Mouse (Mus musculus): ENCODE data around the gene Kazn.

Gene Kazn

GRCm38 (mm10) chr4:142239240-142240126 is at the start of gene Kazn:
Gene Kazn, minus strand, starts transcription at chr4:142239401.
- in situ Hi-C loops (cut with MboI, MseI), result loop anchor here (5.0 kb wide), 1 partner anchor 82 kb away; no protein-coding TSS in a partner anchor

- in situ Hi-C loops (cut with MboI, MseI), result no loop called here
Measured at GRCm38 (mm10) chr4:142285471-142285870, 46.3 kb upstream of the Kazn start.

- in situ Hi-C loops (cut with MboI, MseI), result no loop called here
Measured at GRCm38 (mm10) chr4:142283867-142284266, 44.7 kb upstream of the Kazn start.

GRCm38 (mm10) chr4:142278197-142278575 is 39.0 kb upstream of the Kazn start:
- in situ Hi-C loops (cut with MboI, MseI), result no loop called here

- in situ Hi-C loops (cut with MboI, MseI), result no loop called here
Measured at GRCm38 (mm10) chr4:142277481-142278196, 38.4 kb upstream of the Kazn start.

- in situ Hi-C loops (cut with MboI, MseI), result no loop called here
Measured at GRCm38 (mm10) chr4:142275242-142275641, 36.0 kb upstream of the Kazn start.

- in situ Hi-C loops (cut with MboI, MseI), result no loop called here
Measured at GRCm38 (mm10) chr4:142274441-142275234, 35.4 kb upstream of the Kazn start.

GRCm38 (mm10) chr4:142271506-142271905 is 32.3 kb upstream of the Kazn start:
- in situ Hi-C loops (cut with MboI, MseI), result no loop called here

GRCm38 (mm10) chr4:142267832-142268231 is 28.6 kb upstream of the Kazn start:
- in situ Hi-C loops (cut with MboI, MseI), result no loop called here

GRCm38 (mm10) chr4:142267348-142267819 is 28.2 kb upstream of the Kazn start:
- in situ Hi-C loops (cut with MboI, MseI), result no loop called here

- in situ Hi-C loops (cut with MboI, MseI), result no loop called here
Measured at GRCm38 (mm10) chr4:142264335-142264734, 25.1 kb upstream of the Kazn start.

GRCm38 (mm10) chr4:142261725-142262124 is 22.5 kb upstream of the Kazn start:
- in situ Hi-C loops (cut with MboI, MseI), result no loop called here

- in situ Hi-C loops (cut with MboI, MseI), result no loop called here
Measured at GRCm38 (mm10) chr4:142258730-142259129, 19.5 kb upstream of the Kazn start.

- in situ Hi-C loops (cut with MboI, MseI), result no loop called here
Measured at GRCm38 (mm10) chr4:142254088-142254487, 14.9 kb upstream of the Kazn start.

GRCm38 (mm10) chr4:142251471-142252354 is 12.5 kb upstream of the Kazn start:
- in situ Hi-C loops (cut with MboI, MseI), result no loop called here

GRCm38 (mm10) chr4:142250054-142250453 is 10.9 kb upstream of the Kazn start:
- in situ Hi-C loops (cut with MboI, MseI), result no loop called here

- in situ Hi-C loops (cut with MboI, MseI), result no loop called here
Measured at GRCm38 (mm10) chr4:142249401-142249800, 10.2 kb upstream of the Kazn start.

- in situ Hi-C loops (cut with MboI, MseI), result no loop called here
Measured at GRCm38 (mm10) chr4:142248426-142248825, 9.2 kb upstream of the Kazn start.

GRCm38 (mm10) chr4:142246698-142247097 is 7.5 kb upstream of the Kazn start:
- in situ Hi-C loops (cut with MboI, MseI), result no loop called here

- in situ Hi-C loops (cut with MboI, MseI), result no loop called here
Measured at GRCm38 (mm10) chr4:142244641-142245040, 5.4 kb upstream of the Kazn start.

All from T-helper 2 cell (primary cell).